Mouse (Mus musculus): Measurements from ENCODE around the gene Zfhx3. TPM values are rescaled to one million over a fixed set of nuclear protein-coding genes. Genes with fewer than 3 reads are reported as not detected.

Zfhx3 gene
- polyA plus RNA-seq, 1 experiment from 2014 or later, result 4.3 TPM

- ChIA-PET POLR2A (interaction anchor here (0.5 kb wide), 1 partner anchor 172 kb away, joined by 3 read pairs; no protein-coding TSS in a partner anchor), CTCF (interaction anchor here (1.3 kb wide), 1 partner anchor 38 kb away, joined by 3 read pairs; no protein-coding TSS in a partner anchor)
- no peak for ATAC-seq
- no peaks in the 10 kb centered on the region for H3K27me3 ChIP-seq
- TF ChIP-seq CTCF (IDR thresholded peaks at IDR 0.05), result no peak
- in situ Hi-C loops (cut with MboI; ENCODE audit: low pct_unique_long_range_greater_than_20kb), result no loop called here
- DNase-seq (ENCODE audit: low read depth, low spot score), result no peak
Observed at GRCm38 (mm10) chr8:108848484-108848883, 906.0 kb downstream of the Zfhx3 start.

GRCm38 (mm10) chr8:108853028-108853427 is 910.6 kb downstream of the Zfhx3 start:
- ChIA-PET CTCF (interaction anchor here (1.3 kb wide), 1 partner anchor 58 kb away, joined by 3 read pairs; no protein-coding TSS in a partner anchor), POLR2A (no interaction called here)
- ATAC-seq (no peak), DNase-seq (ENCODE audit: low read depth, low spot score) (no peak)
- no peaks in the 10 kb centered on the region for H3K27me3 ChIP-seq
- in situ Hi-C loops (cut with MboI; ENCODE audit: low pct_unique_long_range_greater_than_20kb), result no loop called here
- TF ChIP-seq CTCF (IDR thresholded peaks at IDR 0.05), result no peak

GRCm38 (mm10) chr8:108854444-108855102 is 912.1 kb downstream of the Zfhx3 start:
- ChIA-PET CTCF (no interaction called here), POLR2A (interaction anchor here (0.6 kb wide), 1 partner anchor 73 kb away, joined by 3 read pairs; no protein-coding TSS in a partner anchor)
- TF ChIP-seq CTCF (IDR thresholded peaks at IDR 0.05), result no peak
- no peaks in the 10 kb centered on the region for H3K27me3 ChIP-seq
- DNase-seq (ENCODE audit: low read depth, low spot score) (no peak), ATAC-seq (no peak)
- in situ Hi-C loops (cut with MboI; ENCODE audit: low pct_unique_long_range_greater_than_20kb), result no loop called here

- no peak for DNase-seq (ENCODE audit: low read depth, low spot score)
Observed at GRCm38 (mm10) chr8:108859001-108859400, 916.6 kb downstream of the Zfhx3 start.

GRCm38 (mm10) chr8:108859983-108860382 is 917.5 kb downstream of the Zfhx3 start:
- in situ Hi-C loops (cut with MboI; ENCODE audit: low pct_unique_long_range_greater_than_20kb), result no loop called here
- DNase-seq (ENCODE audit: low read depth, low spot score), result no peak
- TF ChIP-seq CTCF (IDR thresholded peaks at IDR 0.05), result no peak
- H3K27me3 ChIP-seq, result no peaks in the 10 kb centered on the region
- POLR2A ChIA-PET, result no interaction called here
- no peak for ATAC-seq
- CTCF ChIA-PET, result no interaction called here

More at GRCm38 (mm10) chr8:108859001-108859400, 916.6 kb downstream of the Zfhx3 start:
- in situ Hi-C loops (cut with MboI; ENCODE audit: low pct_unique_long_range_greater_than_20kb), result no loop called here
- ChIA-PET CTCF (interaction anchor here (1.5 kb wide), 1 partner anchor 38 kb away, joined by 3 read pairs; no protein-coding TSS in a partner anchor), POLR2A (no interaction called here)
- no peak for ATAC-seq
- no peaks in the 10 kb centered on the region for H3K27me3 ChIP-seq
- no peak for TF ChIP-seq CTCF (IDR thresholded peaks at IDR 0.05)

GRCm38 (mm10) chr8:108863440-108863839 is 921.0 kb downstream of the Zfhx3 start:
- CTCF ChIA-PET, result no interaction called here
- TF ChIP-seq CTCF (IDR thresholded peaks at IDR 0.05), result no peak
- no peak for ATAC-seq

GRCm38 (mm10) chr8:108866430-108866829 is 924.0 kb downstream of the Zfhx3 start:
- DNase-seq (ENCODE audit: low read depth, low spot score) (no peak), ATAC-seq (no peak)
- H3K27me3 ChIP-seq, result no peaks in the 10 kb centered on the region
- no peak for TF ChIP-seq CTCF (IDR thresholded peaks at IDR 0.05)
- ChIA-PET POLR2A (no interaction called here), CTCF (no interaction called here)
- in situ Hi-C loops (cut with MboI; ENCODE audit: low pct_unique_long_range_greater_than_20kb), result no loop called here

More at GRCm38 (mm10) chr8:108863440-108863839, 921.0 kb downstream of the Zfhx3 start:
- POLR2A ChIA-PET, result interaction anchor here (0.7 kb wide), 1 partner anchor 24 kb away, joined by 6 read pairs; no protein-coding TSS in a partner anchor
- in situ Hi-C loops (cut with MboI; ENCODE audit: low pct_unique_long_range_greater_than_20kb), result no loop called here
- no peaks in the 10 kb centered on the region for H3K27me3 ChIP-seq
- DNase-seq (ENCODE audit: low read depth, low spot score), result no peak

GRCm38 (mm10) chr8:108867482-108868258 is 925.2 kb downstream of the Zfhx3 start:
- DNase-seq (ENCODE audit: low read depth, low spot score) (no peak), ATAC-seq (peak; percentile 33)
- ChIA-PET POLR2A (no interaction called here), CTCF (interaction anchor here (1.1 to 1.7 kb wide), 2 partner anchors 18 to 30 kb away, joined by 3 to 4 read pairs; no protein-coding TSS in a partner anchor)
- no peak for TF ChIP-seq CTCF (IDR thresholded peaks at IDR 0.05)
- in situ Hi-C loops (cut with MboI; ENCODE audit: low pct_unique_long_range_greater_than_20kb), result no loop called here
- no peaks in the 10 kb centered on the region for H3K27me3 ChIP-seq

- no peak for TF ChIP-seq CTCF (IDR thresholded peaks at IDR 0.05)
- no peak for ATAC-seq
- ChIA-PET CTCF (interaction anchor here (1.7 to 2.1 kb wide), 2 partner anchors 17 to 44 kb away, joined by 4 to 5 read pairs; no protein-coding TSS in a partner anchor), POLR2A (interaction anchor here (0.6 to 1.3 kb wide), 2 partner anchors 17 to 285 kb away, joined by 3 to 4 read pairs; no protein-coding TSS in a partner anchor)
- no peak for DNase-seq (ENCODE audit: low read depth, low spot score)
- in situ Hi-C loops (cut with MboI; ENCODE audit: low pct_unique_long_range_greater_than_20kb), result no loop called here
- no peaks in the 10 kb centered on the region for H3K27me3 ChIP-seq
Observed at GRCm38 (mm10) chr8:108868259-108869090, 926.0 kb downstream of the Zfhx3 start.

GRCm38 (mm10) chr8:108869420-108869819 is 927.0 kb downstream of the Zfhx3 start:
- no peak for TF ChIP-seq CTCF (IDR thresholded peaks at IDR 0.05)
- DNase-seq (ENCODE audit: low read depth, low spot score) (no peak), ATAC-seq (no peak)
- H3K27me3 ChIP-seq, result no peaks in the 10 kb centered on the region
- CTCF ChIA-PET, result interaction anchor here (1.7 to 2.1 kb wide), 2 partner anchors 16 to 43 kb away, joined by 4 to 5 read pairs; no protein-coding TSS in a partner anchor
- POLR2A ChIA-PET, result interaction anchor here (0.6 to 1.3 kb wide), 2 partner anchors 16 to 286 kb away, joined by 3 to 4 read pairs; no protein-coding TSS in a partner anchor
- in situ Hi-C loops (cut with MboI; ENCODE audit: low pct_unique_long_range_greater_than_20kb), result no loop called here

Data from Patski (cell line).